Mouse (Mus musculus) hindbrain, embryonic 15.5 days (tissue): ENCODE data around the gene Tgfbr2. TPM values are rescaled to one million over a fixed set of nuclear protein-coding genes. Genes with fewer than 3 reads are reported as not detected.
"Not testable (repeated sequence)": the region's sequence is repeated elsewhere in the genome, so short reads cannot be mapped to it uniquely, and the experiment has no call there.

Source experiments
- ATAC-seq: fragments of 200-750 bp; cut with Nextera tagmentation; 2 replicates; pipeline ENCODE4 v1.8.0; 2017; ENCODE audit warnings: low read depth, moderate number of reproducible peaks, moderate TSS enrichment; ENCODE audit not compliant: low FRiP score
- H3K27ac ChIP-seq: fragments of 300-500 bp; sonication (generic); replicated peaks from 2 replicates; pipeline ENCODE4 v1.5.1; 2015; ENCODE audit warnings: mild to moderate bottlenecking, inconsistent platforms
- H3K27me3 ChIP-seq: fragments of 300-500 bp; sonication (generic); 2 replicates; pipeline ENCODE4 v1.6.1; 2015; ENCODE audit warnings: control low read depth, inconsistent platforms
- H3K36me3 ChIP-seq: fragments of 300-500 bp; sonication (generic); 2 replicates; pipeline ENCODE4 v1.6.1; 2015; ENCODE audit warnings: control low read depth, inconsistent platforms
- H3K4me1 ChIP-seq: fragments of 300-500 bp; sonication (generic); replicated peaks from 2 replicates; pipeline ENCODE4 v1.6.1; 2015; ENCODE audit warnings: control low read depth, inconsistent platforms
- H3K4me2 ChIP-seq: fragments of 300-500 bp; sonication (generic); 2 replicates; pipeline ENCODE4 v1.6.1; 2015; ENCODE audit warnings: moderate library complexity, mild to moderate bottlenecking, inconsistent platforms
- H3K4me3 ChIP-seq: fragments of 300-500 bp; sonication (generic); 2 replicates; pipeline ENCODE4 v1.5.1; 2015; ENCODE audit warnings: mild to moderate bottlenecking, inconsistent platforms
- H3K9ac ChIP-seq: fragments of 300-500 bp; sonication (generic); 2 replicates; pipeline ENCODE4 v1.6.1; 2015; ENCODE audit warnings: inconsistent platforms
- H3K9me3 ChIP-seq: fragments of 300-500 bp; sonication (generic); 2 replicates; pipeline ENCODE4 v1.6.1; 2016; ENCODE audit warnings: control low read depth, inconsistent platforms
- WGBS: fragments of 180-500 bp; shearing (Covaris S2); methylation state at CpG from one replicate; pipeline ENCODE4 v1.1.7; 2015; 5-methylcytosine and 5-hydroxymethylcytosine counted together
- polyA plus RNA-seq: library from polyadenylated mRNA; unstranded; fragments of >200 nt; fragmentation: Nextera tagmentation; extraction: Ambion mirVana; gene quantifications from 2 replicates; pipeline ENCODE4 v1.2.1, GENCODE M21; 2015

Gene Tgfbr2
- polyA plus RNA-seq, 1 experiment from 2014 or later: 9.8 TPM

DNA sequence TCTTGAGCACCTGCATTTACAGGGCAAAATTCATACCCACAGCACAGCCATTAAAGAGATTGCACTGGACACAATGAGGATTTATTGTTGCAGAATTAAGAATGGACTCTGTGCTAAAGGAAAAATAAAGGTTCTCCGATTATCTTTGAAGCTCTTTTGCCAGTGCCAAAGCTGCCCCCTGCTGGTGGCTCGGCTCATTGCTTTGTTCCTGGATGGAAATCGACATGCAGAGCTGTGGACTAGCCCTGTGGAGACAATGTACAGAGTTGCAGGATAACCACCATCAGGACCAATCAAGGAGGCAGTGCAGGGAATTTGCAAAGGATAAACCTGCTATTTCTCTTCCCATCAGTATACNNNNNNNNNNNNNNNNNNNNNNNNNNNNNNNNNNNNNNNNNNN is 133.4 kb downstream of the Tgfbr2 start:
- 7% methylated on average over 3 of the region's 3 CpGs for WGBS
- H3K4me1 ChIP-seq: 0 out of 2 replicates have a peak, but pooled peaks cover 3% of the 10 kb centered on the region
- ATAC-seq: no peak
- H3K27ac ChIP-seq: no peak overlapping the region
- no peaks in the 10 kb centered on the region for H3K36me3 ChIP-seq
- H3K4me2 ChIP-seq: no peak overlapping the region
- H3K9me3 ChIP-seq: no peaks in the 10 kb centered on the region
- H3K27me3 ChIP-seq: no peaks in the 10 kb centered on the region
- no peak overlapping the region for H3K9ac ChIP-seq
- no peak overlapping the region for H3K4me3 ChIP-seq

DNA sequence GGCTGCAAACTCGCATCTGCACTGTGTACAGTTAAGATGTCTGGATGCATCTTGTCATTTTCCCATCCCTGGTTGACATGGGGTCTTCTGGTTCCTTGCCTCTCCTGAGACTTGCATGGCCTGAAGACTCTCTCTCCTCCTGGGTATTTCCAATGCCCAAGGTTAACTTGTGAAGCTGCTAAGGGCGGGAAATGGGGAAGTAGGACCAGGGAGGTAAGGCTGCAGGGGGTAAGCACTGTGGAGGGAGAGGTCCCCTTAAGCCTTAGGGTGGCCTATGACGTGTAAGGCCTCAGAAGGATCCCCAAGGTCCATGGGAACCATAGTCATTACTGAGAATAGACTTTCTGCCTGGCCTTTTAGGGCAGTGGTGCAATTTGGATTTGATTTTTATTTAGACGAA is 133.8 kb downstream of the Tgfbr2 start:
- H3K4me1 ChIP-seq: 0 out of 2 replicates have a peak, but pooled peaks cover 3% of the 10 kb centered on the region
- no peak for ATAC-seq
- no peak overlapping the region for H3K9ac ChIP-seq
- H3K4me2 ChIP-seq: no peak overlapping the region
- WGBS: 71% methylated on average over 4 of the region's 4 CpGs
- no peaks in the 10 kb centered on the region for H3K9me3 ChIP-seq
- H3K27me3 ChIP-seq: no peaks in the 10 kb centered on the region
- H3K27ac ChIP-seq: no peak overlapping the region
- no peak overlapping the region for H3K4me3 ChIP-seq
- H3K36me3 ChIP-seq: no peaks in the 10 kb centered on the region

GRCm38 (mm10) chr9:116040852-116041251 is 134.3 kb downstream of the Tgfbr2 start:
- H3K36me3 ChIP-seq, H3K4me1 ChIP-seq, H3K9ac ChIP-seq, H3K27ac ChIP-seq, H3K4me2 ChIP-seq, H3K4me3 ChIP-seq, H3K27me3 ChIP-seq, H3K9me3 ChIP-seq, ATAC-seq: not testable (repeated sequence)
- 94% methylated on average over 14 of the region's 14 CpGs for WGBS

DNA sequence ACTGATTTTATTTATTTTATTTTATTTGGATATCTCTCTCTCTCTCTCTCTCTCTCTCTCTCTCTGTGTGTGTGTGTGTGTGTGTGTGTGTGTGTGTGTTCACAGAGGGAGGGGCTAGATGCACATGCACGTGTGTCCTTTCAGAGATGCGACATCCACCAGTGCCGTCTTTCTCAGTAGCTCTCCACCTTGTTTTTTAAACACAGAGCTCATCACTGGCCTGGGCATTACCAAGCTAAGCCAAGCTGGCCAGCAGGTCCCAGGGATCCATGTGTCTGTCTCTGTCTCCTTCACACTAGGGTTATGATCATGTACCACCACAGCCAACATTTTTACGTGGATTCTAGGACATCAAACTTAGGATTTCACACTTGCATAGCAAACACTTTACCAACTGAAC is 135.2 kb downstream of the Tgfbr2 start:
- H3K4me2 ChIP-seq: no peak overlapping the region
- 90% methylated on average over 4 of the region's 4 CpGs for WGBS

DNA sequence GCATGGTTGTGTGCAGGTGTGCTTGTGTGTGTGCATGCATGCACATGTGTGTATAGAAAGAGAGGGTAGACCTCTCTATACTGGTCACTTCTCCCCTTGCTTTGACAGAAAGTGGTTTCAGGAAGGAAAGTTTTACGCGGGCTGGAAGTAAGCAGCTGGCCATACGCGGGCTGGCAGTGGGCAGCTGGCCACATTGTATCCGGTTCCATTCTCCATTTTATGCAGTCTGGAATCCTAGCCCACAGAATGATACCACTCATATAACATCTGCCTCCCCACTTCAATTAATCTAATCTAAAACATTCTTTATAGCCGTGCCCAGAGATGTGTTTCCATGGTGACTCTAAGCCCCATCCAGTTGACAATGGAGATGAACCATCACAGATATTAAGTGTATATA is 136.9 kb downstream of the Tgfbr2 start:
- no peak overlapping the region for H3K27ac ChIP-seq
- H3K4me1 ChIP-seq: 0 out of 2 replicates have a peak, but pooled peaks cover 3% of the 10 kb centered on the region
- H3K9me3 ChIP-seq: no peaks in the 10 kb centered on the region
- 58% methylated on average over 6 of the region's 6 CpGs for WGBS
- H3K36me3 ChIP-seq: no peaks in the 10 kb centered on the region
- H3K27me3 ChIP-seq: no peaks in the 10 kb centered on the region
- H3K9ac ChIP-seq: no peak overlapping the region
- no peak for ATAC-seq
- H3K4me2 ChIP-seq: no peak overlapping the region
- no peak overlapping the region for H3K4me3 ChIP-seq

More for the DNA sequence above, 135.2 kb downstream of the Tgfbr2 start:
- no peak overlapping the region for H3K9ac ChIP-seq
- no peak for ATAC-seq
- no peak overlapping the region for H3K27ac ChIP-seq
- no peaks in the 10 kb centered on the region for H3K27me3 ChIP-seq
- H3K36me3 ChIP-seq: no peaks in the 10 kb centered on the region
- H3K9me3 ChIP-seq: no peaks in the 10 kb centered on the region
- H3K4me1 ChIP-seq: 0 out of 2 replicates have a peak, but pooled peaks cover 3% of the 10 kb centered on the region
- H3K4me3 ChIP-seq: no peak overlapping the region
